Mouse (Mus musculus) hindbrain, embryonic 15.5 days (tissue): Measurements from ENCODE around the gene Myadml2. TPM values are rescaled to one million over a fixed set of nuclear protein-coding genes. Genes with fewer than 3 reads are reported as not detected.

Source experiments
- ATAC-seq: fragments of 200-750 bp; cut with Nextera tagmentation; 2 replicates; pipeline ENCODE4 v1.8.0; 2017; ENCODE audit warnings: low read depth, moderate number of reproducible peaks, moderate TSS enrichment; ENCODE audit not compliant: low FRiP score
- H3K27ac ChIP-seq: fragments of 300-500 bp; sonication (generic); replicated peaks from 2 replicates; pipeline ENCODE4 v1.5.1; 2015; ENCODE audit warnings: mild to moderate bottlenecking, inconsistent platforms
- H3K27me3 ChIP-seq: fragments of 300-500 bp; sonication (generic); 2 replicates; pipeline ENCODE4 v1.6.1; 2015; ENCODE audit warnings: control low read depth, inconsistent platforms
- H3K36me3 ChIP-seq: fragments of 300-500 bp; sonication (generic); 2 replicates; pipeline ENCODE4 v1.6.1; 2015; ENCODE audit warnings: control low read depth, inconsistent platforms
- H3K4me1 ChIP-seq: fragments of 300-500 bp; sonication (generic); replicated peaks from 2 replicates; pipeline ENCODE4 v1.6.1; 2015; ENCODE audit warnings: control low read depth, inconsistent platforms
- H3K4me2 ChIP-seq: fragments of 300-500 bp; sonication (generic); 2 replicates; pipeline ENCODE4 v1.6.1; 2015; ENCODE audit warnings: moderate library complexity, mild to moderate bottlenecking, inconsistent platforms
- H3K4me3 ChIP-seq: fragments of 300-500 bp; sonication (generic); 2 replicates; pipeline ENCODE4 v1.5.1; 2015; ENCODE audit warnings: mild to moderate bottlenecking, inconsistent platforms
- H3K9ac ChIP-seq: fragments of 300-500 bp; sonication (generic); 2 replicates; pipeline ENCODE4 v1.6.1; 2015; ENCODE audit warnings: inconsistent platforms
- H3K9me3 ChIP-seq: fragments of 300-500 bp; sonication (generic); 2 replicates; pipeline ENCODE4 v1.6.1; 2016; ENCODE audit warnings: control low read depth, inconsistent platforms
- WGBS: fragments of 180-500 bp; shearing (Covaris S2); methylation state at CpG from one replicate; pipeline ENCODE4 v1.1.7; 2015; 5-methylcytosine and 5-hydroxymethylcytosine counted together
- polyA plus RNA-seq: library from polyadenylated mRNA; unstranded; fragments of >200 nt; fragmentation: Nextera tagmentation; extraction: Ambion mirVana; gene quantifications from 2 replicates; pipeline ENCODE4 v1.2.1, GENCODE M21; 2015

Myadml2 gene
- 0.67 and 1.0 TPM in 2 replicates for polyA plus RNA-seq

DNA sequence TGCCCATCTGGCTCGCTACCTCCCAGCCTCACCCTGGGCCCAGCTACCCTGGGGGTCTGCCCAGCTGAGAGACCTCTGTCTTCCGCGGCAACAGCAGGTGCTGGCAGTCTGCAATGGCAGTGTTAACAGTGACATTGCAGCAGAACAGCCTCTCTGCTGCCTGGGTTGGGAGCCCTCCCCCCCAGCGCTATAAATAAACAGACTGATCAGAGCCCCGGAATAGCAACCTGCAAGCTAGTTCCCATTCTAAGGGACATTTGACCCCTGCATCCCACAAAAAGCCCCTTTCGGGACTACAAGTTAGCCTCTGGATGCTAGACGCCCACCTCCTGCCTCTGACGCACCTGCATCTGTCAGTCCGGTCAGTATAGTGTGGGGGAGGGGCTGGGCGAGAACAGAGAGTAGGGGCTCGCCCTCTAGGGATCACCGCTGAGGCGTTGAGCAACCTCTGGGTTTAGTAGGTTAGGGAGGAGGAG lies at the start of gene Myadml2:
Gene Myadml2 (minus strand): TSS at position 158 of the 476 bp plus-strand sequence.
- H3K27ac ChIP-seq, result no peak within 1 kb of the TSS
- peak within 1 kb of the TSS; percentile 39 for H3K9ac ChIP-seq
- no peaks in the 10 kb centered on the region for H3K36me3 ChIP-seq
- peak within 1 kb of the TSS; percentile 25 for H3K4me3 ChIP-seq
- H3K9me3 ChIP-seq, result no peaks in the 10 kb centered on the region
- no peak for ATAC-seq
- H3K27me3 ChIP-seq, result no peaks in the 10 kb centered on the region; the same call in 1 of the 2 replicates
- H3K4me1 ChIP-seq, result peaks cover 16% of the 10 kb centered on the region
- H3K4me2 ChIP-seq, result peak within 1 kb of the TSS; percentile 57
- WGBS, result 4% methylated on average over 13 of the region's 13 CpGs

DNA sequence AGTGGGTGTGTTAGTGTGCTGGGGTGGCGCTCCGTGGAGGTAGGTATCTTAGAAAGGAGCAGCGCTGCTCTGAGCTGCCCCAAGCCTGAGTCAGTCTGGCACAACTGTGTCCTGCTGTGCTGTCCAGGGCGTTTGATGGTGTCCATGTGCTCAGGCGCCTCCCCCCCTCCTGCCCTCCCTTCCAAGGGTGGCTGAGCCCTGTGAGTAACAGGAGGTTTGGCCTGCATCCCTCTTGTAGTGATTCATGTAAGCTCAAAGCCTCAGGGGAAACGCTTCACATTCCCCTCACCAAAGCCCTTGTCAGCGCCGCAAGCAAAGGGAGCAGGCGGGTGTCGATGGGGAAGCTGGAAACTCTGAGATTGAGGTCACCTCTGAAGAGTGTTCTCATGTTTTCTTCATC lies 49.8 kb upstream of the Myadml2 start:
- no peak for ATAC-seq
- H3K27me3 ChIP-seq, result no peaks in the 10 kb centered on the region
- H3K36me3 ChIP-seq, result peaks cover 18% of the 10 kb centered on the region
- no peak overlapping the region for H3K27ac ChIP-seq
- H3K4me1 ChIP-seq, result no peaks in the 10 kb centered on the region
- no peak overlapping the region for H3K4me3 ChIP-seq
- H3K4me2 ChIP-seq, result no peak overlapping the region
- H3K9me3 ChIP-seq, result no peaks in the 10 kb centered on the region
- WGBS, result 75% methylated on average over 10 of the region's 10 CpGs
- no peak overlapping the region for H3K9ac ChIP-seq

DNA sequence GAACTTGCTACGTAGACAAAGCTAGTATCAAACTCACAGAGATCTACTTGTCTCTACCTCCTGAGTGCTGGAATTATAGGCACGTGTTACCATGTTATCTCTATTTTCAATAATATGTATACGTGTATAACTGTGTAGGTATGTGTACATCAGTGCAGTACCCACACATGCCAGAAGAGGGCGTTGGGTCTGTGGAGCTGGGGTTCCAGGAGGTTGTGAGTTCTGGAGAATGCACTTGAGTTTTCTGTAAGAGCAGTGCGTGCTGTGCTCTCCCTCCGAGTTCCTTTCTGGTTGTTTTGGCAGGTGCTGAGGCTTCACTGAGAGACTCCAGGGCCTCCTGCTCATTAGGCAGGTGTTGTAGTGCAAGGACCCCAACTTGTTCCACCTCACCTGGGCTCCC lies 48.6 kb upstream of the Myadml2 start:
- WGBS, result 91% methylated on average over 6 of the region's 6 CpGs
- peaks cover 11% of the 10 kb centered on the region for H3K36me3 ChIP-seq

DNA sequence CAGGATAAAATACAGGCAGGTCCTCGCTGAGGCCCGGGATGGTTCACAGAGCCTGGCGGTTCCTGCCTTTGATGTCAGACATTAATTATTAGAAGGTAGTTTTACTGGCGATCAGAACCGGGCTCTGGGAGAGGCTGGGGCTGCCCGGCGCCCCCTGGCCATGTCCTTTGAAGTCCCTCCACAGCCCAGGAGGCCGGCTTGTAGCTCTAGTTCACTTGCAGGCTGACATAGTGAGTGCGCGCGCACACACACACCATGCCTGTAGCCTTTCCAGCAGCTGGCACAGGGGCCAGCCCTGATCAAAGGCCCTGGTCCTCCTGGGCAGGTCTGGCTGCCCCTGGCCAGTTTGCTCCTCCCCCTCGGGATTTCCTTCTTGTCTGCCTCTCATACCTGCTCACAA lies 47.7 kb upstream of the Myadml2 start:
- Histone ChIP-seq H3K4me1 (no peaks in the 10 kb centered on the region), H3K36me3 (peaks cover 9% of the 10 kb centered on the region; the same call in 1 of the 2 replicates), H3K4me3 (no peak overlapping the region), H3K27ac (no peak overlapping the region), H3K9ac (no peak overlapping the region), H3K4me2 (no peak overlapping the region), H3K9me3 (no peaks in the 10 kb centered on the region), H3K27me3 (no peaks in the 10 kb centered on the region)
- peak; percentile 42; the same call in 1 of the 2 replicates for ATAC-seq
- WGBS, result 41% methylated on average over 12 of the region's 12 CpGs

More for the DNA sequence above, 48.6 kb upstream of the Myadml2 start:
- H3K4me3 ChIP-seq, result no peak overlapping the region
- H3K9ac ChIP-seq, result no peak overlapping the region
- no peak overlapping the region for H3K27ac ChIP-seq
- no peaks in the 10 kb centered on the region for H3K4me1 ChIP-seq
- no peak for ATAC-seq
- H3K9me3 ChIP-seq, result no peaks in the 10 kb centered on the region
- H3K27me3 ChIP-seq, result no peaks in the 10 kb centered on the region
- H3K4me2 ChIP-seq, result no peak overlapping the region

DNA sequence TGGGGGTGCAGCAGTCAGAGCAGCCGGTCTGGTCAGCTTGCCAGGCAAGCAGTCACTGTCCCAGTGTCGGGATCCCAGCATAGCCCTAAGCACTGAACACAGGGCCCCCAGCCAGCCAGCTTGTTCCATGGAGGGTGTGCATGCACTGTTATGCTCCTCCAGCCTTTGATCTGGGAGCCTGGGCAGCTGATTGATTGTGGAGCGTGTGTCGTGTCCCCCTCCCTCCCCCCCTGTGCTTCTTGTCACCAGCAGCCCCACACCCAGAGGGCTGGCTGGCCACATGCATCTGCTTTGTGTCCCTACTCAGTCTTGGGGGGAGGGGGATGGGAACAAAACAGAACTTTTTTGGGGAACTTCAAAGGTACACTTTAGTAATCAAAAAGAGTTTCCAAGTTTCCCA lies 47.2 kb upstream of the Myadml2 start:
- Histone ChIP-seq H3K27me3 (no peaks in the 10 kb centered on the region), H3K9ac (no peak overlapping the region), H3K36me3 (peaks cover 9% of the 10 kb centered on the region; the same call in 1 of the 2 replicates), H3K9me3 (no peaks in the 10 kb centered on the region), H3K27ac (no peak overlapping the region), H3K4me2 (no peak overlapping the region), H3K4me3 (no peak overlapping the region), H3K4me1 (no peaks in the 10 kb centered on the region)
- 15% methylated on average over 4 of the region's 4 CpGs for WGBS
- ATAC-seq, result peak; percentile 69; the same call in 1 of the 2 replicates

DNA sequence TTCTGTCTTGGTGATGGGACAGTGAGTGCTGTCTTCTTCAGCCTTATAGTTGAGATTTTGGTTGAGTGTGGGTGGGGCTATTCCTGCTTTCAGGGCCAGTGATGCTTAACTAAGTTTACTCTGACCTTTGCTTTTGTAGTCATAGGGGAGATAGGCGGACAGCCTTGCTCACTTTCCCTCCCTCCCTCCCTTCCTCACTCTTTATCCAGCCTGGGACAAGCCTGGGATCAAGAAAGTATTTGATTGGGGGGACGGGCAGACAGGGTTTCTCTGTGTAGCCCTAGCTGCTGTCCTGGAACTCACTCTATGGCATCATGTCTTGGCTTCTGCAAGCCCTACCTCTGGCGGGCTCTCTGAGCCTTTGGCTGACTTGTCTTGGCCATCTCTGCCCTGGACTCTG lies 45.5 kb upstream of the Myadml2 start:
- ATAC-seq, result no peak
- no peaks in the 10 kb centered on the region for H3K27me3 ChIP-seq
- H3K36me3 ChIP-seq, result peaks cover 9% of the 10 kb centered on the region; the same call in 1 of the 2 replicates
- no peak overlapping the region for H3K4me2 ChIP-seq
- no peak overlapping the region for H3K27ac ChIP-seq
- H3K4me1 ChIP-seq, result no peaks in the 10 kb centered on the region
- WGBS, result 52% methylated on average over 3 of the region's 3 CpGs
- H3K9me3 ChIP-seq, result no peaks in the 10 kb centered on the region
- no peak overlapping the region for H3K4me3 ChIP-seq
- H3K9ac ChIP-seq, result no peak overlapping the region

DNA sequence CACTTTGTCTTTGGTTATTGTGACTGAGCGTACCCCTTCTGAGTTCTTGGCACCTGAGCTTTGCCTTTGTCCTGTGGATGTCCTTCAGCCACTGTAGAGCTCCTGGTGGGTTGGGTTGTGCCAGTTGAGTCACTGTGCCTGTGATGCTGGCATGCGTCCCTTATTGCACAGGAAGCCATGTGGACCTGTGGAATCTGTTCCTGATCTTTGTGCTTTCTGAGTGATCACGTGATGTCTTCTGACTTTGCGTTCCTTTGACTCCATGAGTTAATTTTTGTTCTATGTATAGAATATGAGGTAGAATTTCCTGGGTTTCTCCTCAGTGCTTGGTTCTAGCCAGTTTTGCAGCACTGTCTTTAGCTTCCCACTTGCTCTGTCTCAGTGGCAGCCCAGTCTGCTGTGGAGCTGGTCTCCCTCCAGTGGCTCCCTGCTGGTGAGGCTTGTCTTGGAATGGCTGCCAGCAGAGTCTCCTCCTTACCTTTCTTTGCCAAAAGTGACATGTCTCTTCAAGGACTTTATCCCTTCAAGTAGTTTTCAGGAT lies 44.6 kb upstream of the Myadml2 start:
- WGBS, result 96% methylated on average over 4 of the region's 4 CpGs
- ATAC-seq, result no peak
- no peak overlapping the region for H3K4me3 ChIP-seq
- H3K9ac ChIP-seq, result no peak overlapping the region
- H3K36me3 ChIP-seq, result peaks cover 9% of the 10 kb centered on the region; the same call in 1 of the 2 replicates
- H3K4me2 ChIP-seq, result no peak overlapping the region
- H3K27ac ChIP-seq, result no peak overlapping the region
- H3K4me1 ChIP-seq, result no peaks in the 10 kb centered on the region
- H3K27me3 ChIP-seq, result no peaks in the 10 kb centered on the region
- H3K9me3 ChIP-seq, result no peaks in the 10 kb centered on the region

DNA sequence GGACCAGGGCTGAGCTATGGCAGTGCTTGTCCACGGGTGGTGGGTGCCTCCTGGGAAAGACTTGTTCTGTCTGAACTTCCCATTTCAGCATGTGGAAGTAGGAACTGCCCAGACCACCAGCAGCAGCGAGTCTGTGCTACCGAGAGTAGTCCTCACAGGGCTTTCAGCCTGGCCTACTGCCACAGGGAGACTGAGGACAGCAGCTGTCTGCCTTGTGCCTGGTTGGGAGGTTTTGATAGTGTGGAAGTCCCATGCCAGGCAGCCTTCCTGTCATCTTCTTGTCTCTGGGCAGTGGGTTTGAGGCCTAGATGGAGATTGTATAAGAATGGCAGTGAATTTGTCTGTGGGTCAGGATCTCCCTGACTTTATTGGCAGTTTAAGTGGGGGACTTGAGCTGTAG lies 41.4 kb upstream of the Myadml2 start:
- Histone ChIP-seq H3K4me2 (no peak overlapping the region), H3K27me3 (no peaks in the 10 kb centered on the region), H3K4me1 (no peaks in the 10 kb centered on the region), H3K9me3 (no peaks in the 10 kb centered on the region), H3K27ac (no peak overlapping the region), H3K36me3 (peaks cover 3% of the 10 kb centered on the region; the same call in 1 of the 2 replicates), H3K9ac (no peak overlapping the region), H3K4me3 (no peak overlapping the region)
- ATAC-seq, result no peak
- 90% methylated on average over 3 of the region's 3 CpGs for WGBS

DNA sequence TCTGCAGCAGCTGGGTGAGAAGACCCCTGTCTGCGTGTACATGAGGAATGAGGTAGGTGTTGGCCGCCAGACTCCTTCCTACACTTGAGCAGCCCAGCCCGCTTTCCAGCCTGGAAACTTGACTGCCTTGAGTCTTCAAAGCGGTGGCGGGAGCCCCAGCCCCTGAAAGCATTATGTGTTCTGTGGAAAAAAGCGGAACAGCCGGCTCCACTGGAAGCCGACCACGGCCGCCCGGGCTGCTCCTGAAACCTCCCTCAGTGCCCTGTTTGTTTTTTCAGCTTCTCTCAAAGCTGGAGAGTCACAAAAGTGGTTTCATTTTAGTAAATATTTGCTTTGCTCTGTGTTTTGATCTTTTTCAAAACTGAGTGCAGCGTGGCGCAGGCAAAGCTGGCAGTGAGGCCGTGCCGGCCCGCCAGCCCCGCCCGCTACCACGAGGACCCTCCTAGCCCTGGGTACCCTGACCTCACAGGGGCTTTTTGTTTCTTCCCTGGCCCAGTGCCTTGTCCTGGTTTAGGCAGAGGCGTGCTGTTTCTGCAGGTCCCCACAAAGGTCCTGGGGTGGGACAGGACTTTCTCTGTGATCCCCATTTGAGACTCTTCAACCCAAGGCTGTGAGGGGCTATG lies 38.8 kb upstream of the Myadml2 start:
- no peak overlapping the region for H3K4me3 ChIP-seq
- no peaks in the 10 kb centered on the region for H3K27me3 ChIP-seq
- no peak overlapping the region for H3K4me2 ChIP-seq
- ATAC-seq, result no peak
- no peaks in the 10 kb centered on the region for H3K9me3 ChIP-seq
- 0 out of 2 replicates have a peak overlapping the region, but pooled peaks have one; percentile 2 for H3K27ac ChIP-seq
- 78% methylated on average over 20 of the region's 20 CpGs for WGBS
- H3K9ac ChIP-seq, result no peak overlapping the region
- H3K36me3 ChIP-seq, result peaks cover 4% of the 10 kb centered on the region; the same call in 1 of the 2 replicates
- H3K4me1 ChIP-seq, result no peaks in the 10 kb centered on the region

DNA sequence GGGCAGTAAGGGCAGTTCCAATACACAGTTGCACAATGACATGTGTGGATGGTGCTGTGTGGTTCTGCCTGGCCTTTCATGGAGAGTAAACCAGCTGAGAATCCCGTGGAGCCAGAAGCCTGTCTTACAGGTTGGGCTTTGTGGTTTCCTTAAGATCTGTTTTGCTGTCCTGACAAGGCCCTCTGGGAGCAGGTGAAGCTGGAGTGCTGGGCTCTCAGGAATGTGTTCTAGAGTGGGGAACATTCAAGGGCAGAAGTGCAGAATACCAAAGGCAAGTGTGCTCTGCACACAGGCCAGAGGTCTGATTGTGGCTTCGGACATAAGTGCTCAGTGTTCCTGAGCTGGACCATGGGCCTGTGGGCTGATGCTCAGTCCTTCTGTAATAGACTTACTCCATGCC lies 36.7 kb upstream of the Myadml2 start:
- no peak overlapping the region for H3K4me2 ChIP-seq
- no peak overlapping the region for H3K27ac ChIP-seq
- no peak overlapping the region for H3K4me3 ChIP-seq
- H3K4me1 ChIP-seq, result no peaks in the 10 kb centered on the region
- H3K27me3 ChIP-seq, result no peaks in the 10 kb centered on the region
- H3K9ac ChIP-seq, result no peak overlapping the region
- no peaks in the 10 kb centered on the region for H3K9me3 ChIP-seq
- 93% methylated on average over 2 of the region's 2 CpGs for WGBS
- H3K36me3 ChIP-seq, result peaks cover 21% of the 10 kb centered on the region
- no peak for ATAC-seq

DNA sequence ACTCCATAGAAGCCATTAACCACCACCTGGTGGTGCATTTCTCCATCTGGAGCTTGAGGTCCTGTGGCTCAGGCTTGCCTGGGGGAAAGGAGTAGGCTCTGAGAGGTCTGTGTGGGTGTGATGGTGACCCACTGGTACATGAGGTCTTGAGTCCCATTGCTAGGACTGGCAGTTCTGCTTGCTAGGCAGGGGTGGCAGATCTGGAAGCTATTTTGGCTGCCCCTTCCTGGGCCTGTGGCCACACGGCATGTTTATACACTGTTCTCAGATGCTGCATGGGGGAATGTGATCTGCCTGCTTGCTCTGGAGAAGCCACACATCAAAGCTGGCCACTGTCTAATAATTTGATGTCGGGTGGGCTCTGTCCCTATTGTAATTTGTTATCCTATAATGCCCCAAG lies 36.1 kb upstream of the Myadml2 start:
- WGBS, result 91% methylated on average over 2 of the region's 2 CpGs
- H3K9ac ChIP-seq, result no peak overlapping the region
- no peak overlapping the region for H3K4me3 ChIP-seq
- no peaks in the 10 kb centered on the region for H3K9me3 ChIP-seq
- H3K27me3 ChIP-seq, result no peaks in the 10 kb centered on the region
- no peak overlapping the region for H3K4me2 ChIP-seq
- no peak for ATAC-seq
- H3K36me3 ChIP-seq, result peaks cover 21% of the 10 kb centered on the region
- H3K4me1 ChIP-seq, result no peaks in the 10 kb centered on the region
- no peak overlapping the region for H3K27ac ChIP-seq

DNA sequence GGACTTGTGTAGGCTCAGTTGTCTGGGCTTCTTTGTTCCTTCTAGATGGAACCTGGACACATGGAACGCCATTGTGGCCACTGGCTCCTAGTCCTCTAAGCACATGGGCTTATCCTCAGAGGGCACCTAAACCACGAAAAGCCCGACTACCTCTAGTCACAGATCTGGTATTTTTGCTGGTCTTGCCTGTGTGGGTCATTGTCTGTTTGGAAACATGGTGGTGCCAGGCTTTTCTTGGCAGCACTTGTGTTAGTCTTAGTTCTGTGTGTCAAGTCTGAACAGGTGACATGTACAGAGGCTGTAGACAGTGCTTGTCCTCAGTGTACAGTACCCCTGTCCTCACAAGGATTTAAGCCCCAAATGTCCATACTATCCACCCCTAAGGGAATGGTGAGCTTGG lies 35.6 kb upstream of the Myadml2 start:
- no peaks in the 10 kb centered on the region for H3K27me3 ChIP-seq
- peaks cover 23% of the 10 kb centered on the region for H3K36me3 ChIP-seq
- WGBS, result 97% methylated on average over 3 of the region's 3 CpGs
- H3K4me3 ChIP-seq, result no peak overlapping the region
- H3K27ac ChIP-seq, result no peak overlapping the region
- ATAC-seq, result no peak
- H3K4me1 ChIP-seq, result no peaks in the 10 kb centered on the region
- no peak overlapping the region for H3K9ac ChIP-seq
- H3K4me2 ChIP-seq, result no peak overlapping the region
- H3K9me3 ChIP-seq, result no peaks in the 10 kb centered on the region
